Mouse (Mus musculus): Measurements from ENCODE around the gene Ppfibp1. TPM values are rescaled to one million over a fixed set of nuclear protein-coding genes. Genes with fewer than 3 reads are reported as not detected.

Gene Ppfibp1
- total RNA-seq, 1 experiment from 2014 or later, result 29.1 TPM

- ATAC-seq (replicated peaks in 1 of 2; ENCODE audit: insufficient read depth in 1 of 2, low FRiP score in 2 of 2, low TSS enrichment in 1 of 2, low read depth in 1 of 2, poor library complexity in 2 of 2, severe bottlenecking in 2 of 2), result no peak
Observed at GRCm38 (mm10) chr6:146941505-146942275, 53.4 kb downstream of the Ppfibp1 start.

DNA sequence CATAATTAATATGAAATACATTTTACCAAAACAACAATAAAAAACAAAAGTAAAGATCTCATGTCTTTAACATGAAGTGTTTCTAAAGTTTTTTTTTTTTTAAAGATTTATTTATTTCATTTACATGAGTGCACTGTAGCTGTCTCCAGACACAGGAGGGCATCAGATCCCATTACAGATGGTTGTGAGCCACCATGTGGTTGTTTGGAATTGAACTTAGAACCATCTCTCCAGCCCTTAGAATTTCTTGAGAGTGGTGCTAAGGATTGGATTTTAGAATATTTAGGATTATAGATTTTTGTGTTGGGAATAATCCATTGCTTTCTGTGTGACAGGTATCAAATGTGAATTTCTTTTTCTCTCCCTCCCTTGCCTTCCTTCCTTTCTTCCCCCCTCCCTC is 55.7 kb downstream of the Ppfibp1 start:
- ATAC-seq (replicated peaks in 1 of 2; ENCODE audit: insufficient read depth in 1 of 2, low FRiP score in 2 of 2, low TSS enrichment in 1 of 2, low read depth in 1 of 2, poor library complexity in 2 of 2, severe bottlenecking in 2 of 2), result no peak

DNA sequence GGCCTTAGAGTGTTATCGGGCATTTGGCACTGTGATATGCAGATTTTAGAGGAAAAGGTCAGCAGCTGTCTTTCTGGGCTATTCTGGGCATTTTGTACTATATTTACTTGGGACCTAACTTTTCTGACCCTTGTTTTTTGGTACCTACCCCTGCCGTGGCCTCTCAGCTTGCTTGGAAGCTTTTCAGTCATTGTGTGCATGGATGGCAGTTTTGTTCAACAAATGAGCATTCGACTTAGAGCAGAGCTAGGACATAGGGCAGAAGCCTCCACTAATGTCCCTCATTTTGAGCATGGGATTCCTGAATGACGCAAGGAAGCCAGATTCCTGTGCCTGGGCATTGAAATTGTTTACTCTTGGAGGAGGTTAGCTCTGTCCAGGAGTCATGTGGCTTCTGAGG is 56.5 kb downstream of the Ppfibp1 start:
- no peak for ATAC-seq (replicated peaks in 1 of 2; ENCODE audit: insufficient read depth in 1 of 2, low FRiP score in 2 of 2, low TSS enrichment in 1 of 2, low read depth in 1 of 2, poor library complexity in 2 of 2, severe bottlenecking in 2 of 2)

DNA sequence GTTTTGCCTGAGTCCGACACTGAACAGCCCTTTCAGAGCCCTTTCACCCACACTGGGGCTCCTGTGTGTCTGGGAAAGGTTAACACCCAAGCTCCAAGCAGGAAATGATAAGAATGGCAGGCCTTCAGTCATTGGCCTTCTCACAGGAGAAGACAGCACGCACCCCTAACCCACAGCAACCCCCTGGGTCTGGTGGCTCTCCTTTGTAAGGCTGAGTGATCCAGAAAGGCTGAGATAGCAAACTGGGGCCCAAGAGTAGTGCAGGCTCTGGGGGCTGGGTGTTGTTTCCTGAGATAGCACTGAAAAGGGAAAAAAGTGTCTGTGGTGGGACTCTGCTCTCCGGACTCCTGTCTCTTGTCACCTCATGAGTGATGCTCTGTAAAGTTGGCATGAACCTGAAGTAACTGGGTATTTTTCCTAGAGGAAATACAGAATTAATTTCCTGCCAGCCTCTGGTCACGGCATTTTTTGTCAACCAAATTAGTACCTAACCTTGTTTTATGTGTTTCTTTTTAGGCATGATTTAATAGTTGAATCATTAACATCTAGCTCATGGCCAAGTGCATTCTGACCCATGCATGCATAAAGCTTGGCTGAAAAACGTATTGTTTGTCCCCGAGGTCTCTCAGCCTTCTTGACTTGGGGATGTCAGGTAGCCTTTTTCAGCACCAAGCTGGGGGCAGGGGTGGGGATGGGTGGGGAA is 58.2 kb downstream of the Ppfibp1 start:
- ATAC-seq (replicated peaks in 1 of 2; ENCODE audit: insufficient read depth in 1 of 2, low FRiP score in 2 of 2, low TSS enrichment in 1 of 2, low read depth in 1 of 2, poor library complexity in 2 of 2, severe bottlenecking in 2 of 2), result no peak

GRCm38 (mm10) chr6:146947186-146947585 is 58.9 kb downstream of the Ppfibp1 start:
- ATAC-seq (replicated peaks in 1 of 2; ENCODE audit: insufficient read depth in 1 of 2, low FRiP score in 2 of 2, low TSS enrichment in 1 of 2, low read depth in 1 of 2, poor library complexity in 2 of 2, severe bottlenecking in 2 of 2), result 0 out of 4 replicates have a peak, but pooled peaks of 1 of the 2 experiments have one; percentile 20

GRCm38 (mm10) chr6:146949682-146950453 is 61.6 kb downstream of the Ppfibp1 start:
- ATAC-seq (replicated peaks in 1 of 2; ENCODE audit: insufficient read depth in 1 of 2, low FRiP score in 2 of 2, low TSS enrichment in 1 of 2, low read depth in 1 of 2, poor library complexity in 2 of 2, severe bottlenecking in 2 of 2), result no peak

DNA sequence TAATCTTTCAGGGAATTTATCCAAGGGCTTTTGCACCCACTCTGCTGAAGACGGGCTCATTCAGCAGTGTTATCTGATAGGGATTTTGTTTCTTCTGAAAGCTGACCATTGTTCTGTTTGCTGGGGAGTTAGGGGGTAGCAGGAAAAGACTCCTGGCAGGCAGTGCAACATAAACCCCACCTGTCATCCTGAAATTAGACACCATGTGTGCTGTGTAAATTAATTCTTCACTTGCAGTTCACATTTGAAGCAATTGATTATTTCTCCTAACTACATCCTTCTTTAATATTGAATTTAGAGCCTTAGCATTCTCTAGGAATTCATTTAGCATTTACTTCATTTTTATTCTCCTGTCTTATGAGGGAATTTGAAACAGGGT is 62.2 kb downstream of the Ppfibp1 start:
- no peak for ATAC-seq (replicated peaks in 1 of 2; ENCODE audit: insufficient read depth in 1 of 2, low FRiP score in 2 of 2, low TSS enrichment in 1 of 2, low read depth in 1 of 2, poor library complexity in 2 of 2, severe bottlenecking in 2 of 2)

GRCm38 (mm10) chr6:146954258-146954657 is 66.0 kb downstream of the Ppfibp1 start, which contains the start of gene 1700034J05Rik:
Gene 1700034J05Rik (minus strand): TSS chr6:146954422.
- 0 out of 4 replicates have a peak, but pooled peaks of 1 of the 2 experiments have one; percentile 26 for ATAC-seq (replicated peaks in 1 of 2; ENCODE audit: insufficient read depth in 1 of 2, low FRiP score in 2 of 2, low TSS enrichment in 1 of 2, low read depth in 1 of 2, poor library complexity in 2 of 2, severe bottlenecking in 2 of 2)

DNA sequence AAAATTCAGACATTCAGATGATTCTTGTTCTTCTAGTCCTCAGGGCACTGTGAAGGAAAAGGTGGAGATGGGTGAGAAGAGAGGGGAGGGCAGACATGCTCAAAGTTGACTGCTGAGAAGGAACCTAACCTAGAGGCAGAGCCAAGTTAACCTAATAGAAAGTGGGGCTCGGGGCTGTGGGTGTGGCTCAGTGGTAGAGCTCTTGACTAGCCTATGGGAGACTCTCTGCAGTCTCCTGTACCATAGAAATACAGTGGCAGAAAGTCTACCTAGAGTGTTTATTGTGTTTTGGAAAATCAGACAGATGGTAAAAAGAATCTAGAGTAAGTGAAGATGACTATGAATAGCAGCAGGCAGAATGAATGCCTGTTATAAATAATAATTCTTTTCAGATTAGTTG is 67.2 kb downstream of the Ppfibp1 start:
- no peak for ATAC-seq (replicated peaks in 1 of 2; ENCODE audit: insufficient read depth in 1 of 2, low FRiP score in 2 of 2, low TSS enrichment in 1 of 2, low read depth in 1 of 2, poor library complexity in 2 of 2, severe bottlenecking in 2 of 2)

- ATAC-seq (replicated peaks in 1 of 2; ENCODE audit: insufficient read depth in 1 of 2, low FRiP score in 2 of 2, low TSS enrichment in 1 of 2, low read depth in 1 of 2, poor library complexity in 2 of 2, severe bottlenecking in 2 of 2), result peak; percentile 52 to 56; a peak in 1 of 4 replicates
Observed at GRCm38 (mm10) chr6:146955896-146956295, 67.6 kb downstream of the Ppfibp1 start.

DNA sequence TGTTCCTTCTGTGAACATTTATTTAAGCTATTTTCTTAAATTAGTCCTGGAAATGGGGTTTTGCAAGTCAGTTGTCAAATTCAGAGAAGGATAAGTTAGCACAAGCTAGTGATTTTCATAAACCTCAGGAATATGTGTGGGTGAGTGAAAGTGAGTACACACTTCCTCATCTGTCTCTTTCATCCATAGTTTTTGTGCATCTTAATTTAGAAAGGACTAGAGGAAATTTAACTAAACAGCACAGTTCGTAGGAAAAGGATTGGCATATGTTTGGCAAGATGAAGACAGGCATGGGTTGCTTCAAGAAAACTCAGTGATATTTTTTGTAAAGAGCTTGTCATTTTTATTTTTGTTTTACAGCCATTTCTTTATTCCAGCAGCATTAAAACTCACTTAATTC is 68.7 kb downstream of the Ppfibp1 start:
- no peak for ATAC-seq (replicated peaks in 1 of 2; ENCODE audit: insufficient read depth in 1 of 2, low FRiP score in 2 of 2, low TSS enrichment in 1 of 2, low read depth in 1 of 2, poor library complexity in 2 of 2, severe bottlenecking in 2 of 2)

GRCm38 (mm10) chr6:146958694-146959093 is 70.4 kb downstream of the Ppfibp1 start:
- ATAC-seq (replicated peaks in 1 of 2; ENCODE audit: insufficient read depth in 1 of 2, low FRiP score in 2 of 2, low TSS enrichment in 1 of 2, low read depth in 1 of 2, poor library complexity in 2 of 2, severe bottlenecking in 2 of 2), result no peak

GRCm38 (mm10) chr6:146959908-146960680 is 71.8 kb downstream of the Ppfibp1 start:
- ATAC-seq (replicated peaks in 1 of 2; ENCODE audit: insufficient read depth in 1 of 2, low FRiP score in 2 of 2, low TSS enrichment in 1 of 2, low read depth in 1 of 2, poor library complexity in 2 of 2, severe bottlenecking in 2 of 2), result no peak

DNA sequence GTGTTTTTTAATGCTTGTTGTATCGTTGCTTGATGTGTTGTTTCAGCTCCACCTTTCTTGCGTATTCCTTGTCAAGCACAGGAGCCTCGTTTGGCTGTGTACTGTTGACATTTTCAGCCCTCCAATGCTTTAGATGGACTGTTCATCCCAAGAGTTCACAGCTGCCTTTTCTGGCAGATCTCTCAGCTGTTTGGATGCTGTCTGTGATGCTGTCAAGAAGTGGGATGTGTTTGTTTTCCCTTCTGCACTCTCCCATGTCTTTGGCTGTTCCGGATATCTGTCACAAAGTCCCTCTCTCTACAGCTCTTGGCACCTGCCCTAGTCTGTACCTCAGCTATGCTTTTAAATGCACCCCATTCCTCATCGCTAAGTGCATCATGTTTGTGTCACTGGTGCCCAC is 72.7 kb downstream of the Ppfibp1 start:
- ATAC-seq (replicated peaks in 1 of 2; ENCODE audit: insufficient read depth in 1 of 2, low FRiP score in 2 of 2, low TSS enrichment in 1 of 2, low read depth in 1 of 2, poor library complexity in 2 of 2, severe bottlenecking in 2 of 2), result no peak

DNA sequence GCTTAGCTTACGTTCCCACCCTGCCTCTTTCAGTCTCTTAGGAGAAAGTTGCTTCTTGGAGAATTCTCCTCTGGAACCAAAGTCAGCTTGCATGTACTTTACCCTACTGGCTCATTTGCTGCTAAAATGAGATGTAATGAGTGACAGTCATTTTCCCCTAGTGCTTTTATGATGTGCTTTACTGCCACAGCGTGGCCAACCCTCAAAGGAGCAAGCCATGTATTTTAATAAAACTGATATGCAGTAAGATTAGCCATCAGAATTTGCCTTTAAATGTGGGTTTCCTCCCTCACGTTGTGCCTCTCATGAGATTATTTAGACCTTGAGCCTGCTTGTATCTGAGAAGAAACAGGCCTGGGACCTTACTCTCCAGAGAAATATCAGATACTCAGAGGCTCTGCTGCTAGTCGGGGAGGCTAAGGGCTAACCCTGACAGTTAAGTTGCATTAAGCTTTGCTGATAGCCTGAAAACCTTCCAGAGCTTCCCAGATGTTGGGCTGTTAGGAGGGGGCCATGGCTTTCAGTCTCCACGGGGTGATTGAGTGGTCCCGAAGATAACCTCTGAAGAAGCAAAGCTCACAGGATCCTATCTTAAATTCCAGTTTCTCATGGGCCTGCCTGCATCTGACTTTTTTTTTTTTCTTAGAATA is 73.7 kb downstream of the Ppfibp1 start:
- no peak for ATAC-seq (replicated peaks in 1 of 2; ENCODE audit: insufficient read depth in 1 of 2, low FRiP score in 2 of 2, low TSS enrichment in 1 of 2, low read depth in 1 of 2, poor library complexity in 2 of 2, severe bottlenecking in 2 of 2)

- no peak for ATAC-seq (replicated peaks in 1 of 2; ENCODE audit: insufficient read depth in 1 of 2, low FRiP score in 2 of 2, low TSS enrichment in 1 of 2, low read depth in 1 of 2, poor library complexity in 2 of 2, severe bottlenecking in 2 of 2)
Observed at GRCm38 (mm10) chr6:146963396-146964150, 75.3 kb downstream of the Ppfibp1 start.
